Mouse (Mus musculus) mouse trophoblast stem cell (cell line): ENCODE results near the gene Letm1.

Experiments
- in situ Hi-C, 2 experiments: fragments of 300-500 bp; cut with MseI, MboI; formaldehyde crosslinking; loops; 2 replicates in 1 of 2; 3 replicates in 1 of 2; pipeline ENCODE4 v1.15.1; 2025

Letm1 gene

GRCm38 (mm10) chr5:33782345-33782998 lies at the start of gene Letm1:
Gene Letm1, minus strand, starts transcription at chr5:33782817.
- in situ Hi-C loops: no loop called here

- in situ Hi-C loops: no loop called here
These were observed 48.2 kb upstream of the Letm1 start for GRCm38 (mm10) chr5:33830832-33831231.

GRCm38 (mm10) chr5:33829958-33830357 lies 47.3 kb upstream of the Letm1 start:
- in situ Hi-C loops: no loop called here

- in situ Hi-C loops: no loop called here
These were observed 45.5 kb upstream of the Letm1 start for GRCm38 (mm10) chr5:33828107-33828506.

- in situ Hi-C loops: no loop called here
These were observed 43.4 kb upstream of the Letm1 start for GRCm38 (mm10) chr5:33826001-33826400.

GRCm38 (mm10) chr5:33822456-33822855 lies 39.8 kb upstream of the Letm1 start:
- in situ Hi-C loops: no loop called here

- in situ Hi-C loops: no loop called here
These were observed 39.3 kb upstream of the Letm1 start for GRCm38 (mm10) chr5:33821901-33822427.

- in situ Hi-C loops: no loop called here
These were observed 38.4 kb upstream of the Letm1 start for GRCm38 (mm10) chr5:33820733-33821621.

- in situ Hi-C loops: no loop called here
These were observed 37.5 kb upstream of the Letm1 start, which contains the start of gene Nsd2 for GRCm38 (mm10) chr5:33819876-33820732. Gene Nsd2, plus strand, starts transcription at chr5:33820725.

- in situ Hi-C loops: no loop called here
These were observed 36.7 kb upstream of the Letm1 start for GRCm38 (mm10) chr5:33819141-33819875.

GRCm38 (mm10) chr5:33818104-33818503 lies 35.5 kb upstream of the Letm1 start:
- in situ Hi-C loops: no loop called here

- in situ Hi-C loops: no loop called here
These were observed 33.5 kb upstream of the Letm1 start for GRCm38 (mm10) chr5:33816008-33816725.

- in situ Hi-C loops: no loop called here
These were observed 28.9 kb upstream of the Letm1 start for GRCm38 (mm10) chr5:33811519-33811918.

- in situ Hi-C loops: no loop called here
These were observed 20.7 kb upstream of the Letm1 start for GRCm38 (mm10) chr5:33803337-33803736.

- in situ Hi-C loops: no loop called here
These were observed 9.5 kb upstream of the Letm1 start for GRCm38 (mm10) chr5:33791912-33792643.

- in situ Hi-C loops: no loop called here
These were observed 378 bp upstream of the Letm1 start for GRCm38 (mm10) chr5:33782999-33783390.

- in situ Hi-C loops: no loop called here
These were observed 663 bp downstream of the Letm1 start for GRCm38 (mm10) chr5:33781964-33782344.

GRCm38 (mm10) chr5:33777195-33777594 lies 5.4 kb downstream of the Letm1 start:
- in situ Hi-C loops: no loop called here

- in situ Hi-C loops: no loop called here
These were observed 39.1 kb downstream of the Letm1 start for GRCm38 (mm10) chr5:33743481-33743880.

- in situ Hi-C loops: no loop called here
These were observed 42.1 kb downstream of the Letm1 start for GRCm38 (mm10) chr5:33740548-33740947.
